Mouse (Mus musculus): ENCODE results near the gene Spire2. TPM values are rescaled to one million over a fixed set of nuclear protein-coding genes. Genes with fewer than 3 reads are reported as not detected.

Gene Spire2
- polyA plus RNA-seq, 1 experiment from 2014 or later: 1.4 TPM

DNA sequence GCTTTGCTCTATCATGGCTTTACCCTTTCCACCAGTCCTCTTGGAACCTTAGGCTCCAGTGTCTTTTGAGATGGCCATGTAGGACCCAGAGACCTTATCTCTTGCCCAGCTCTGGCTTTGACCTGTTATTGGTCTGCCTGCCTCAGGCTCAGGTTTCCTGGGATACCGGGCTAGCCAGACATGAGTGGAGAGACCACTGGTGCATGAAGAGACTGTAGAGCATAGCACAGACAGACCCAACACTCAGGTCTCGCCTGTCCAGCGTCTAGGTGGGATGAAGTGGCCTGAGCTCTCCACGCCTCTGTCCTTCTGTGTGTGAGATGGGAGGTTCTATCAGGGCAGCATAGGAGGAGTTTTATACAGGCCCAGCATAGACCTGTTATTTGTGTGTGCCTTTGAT is 16.6 kb downstream of the Spire2 start:
- Histone ChIP-seq H3K4me3 (replicated peaks) (no peak overlapping the region), H3K9ac (replicated peaks) (no peak overlapping the region), H3K9me3 (no peaks in the 10 kb centered on the region), H3K36me3 (no peaks in the 10 kb centered on the region), H3K4me1 (replicated peaks) (peaks cover 14% of the 10 kb centered on the region), H3K27ac (no peak overlapping the region), H3K27me3 (peaks cover 13% of the 10 kb centered on the region; the same call in 1 of the 2 replicates), H3K4me2 (no peak overlapping the region)
- WGBS: 83% methylated on average over 4 of the region's 4 CpGs
- ATAC-seq (ENCODE audit: insufficient number of reproducible peaks, insufficient read depth, low FRiP score, low TSS enrichment, low read depth): no peak

DNA sequence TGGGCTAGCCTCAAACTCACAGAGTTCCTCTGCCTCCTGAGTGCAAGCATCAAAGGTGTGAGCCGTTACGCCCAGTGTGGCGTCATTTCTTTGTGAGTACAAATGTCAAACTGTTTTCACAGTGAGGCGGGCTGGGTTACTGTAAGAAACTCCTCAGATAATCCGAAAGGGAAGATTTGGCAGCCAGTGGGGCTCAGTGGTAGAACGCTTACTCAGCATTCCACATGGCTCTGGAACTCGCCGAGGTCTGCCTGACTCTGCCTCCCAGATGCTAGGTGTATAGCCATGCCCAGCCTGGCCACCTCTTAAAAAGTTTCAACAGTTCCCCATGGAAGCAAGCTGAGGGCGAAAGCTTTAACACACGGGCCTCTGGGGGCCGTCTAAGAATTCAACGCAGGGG is 19.6 kb downstream of the Spire2 start:
- H3K9me3 ChIP-seq: no peaks in the 10 kb centered on the region
- H3K36me3 ChIP-seq: no peaks in the 10 kb centered on the region
- H3K9ac ChIP-seq (replicated peaks): no peak overlapping the region
- ATAC-seq (ENCODE audit: insufficient number of reproducible peaks, insufficient read depth, low FRiP score, low TSS enrichment, low read depth): no peak
- H3K4me1 ChIP-seq (replicated peaks): peaks cover 14% of the 10 kb centered on the region
- H3K4me3 ChIP-seq (replicated peaks): no peak overlapping the region
- WGBS: 85% methylated on average over 12 of the region's 12 CpGs
- H3K27ac ChIP-seq: no peak overlapping the region
- H3K27me3 ChIP-seq: peaks cover 17% of the 10 kb centered on the region; the same call in 1 of the 2 replicates
- no peak overlapping the region for H3K4me2 ChIP-seq

DNA sequence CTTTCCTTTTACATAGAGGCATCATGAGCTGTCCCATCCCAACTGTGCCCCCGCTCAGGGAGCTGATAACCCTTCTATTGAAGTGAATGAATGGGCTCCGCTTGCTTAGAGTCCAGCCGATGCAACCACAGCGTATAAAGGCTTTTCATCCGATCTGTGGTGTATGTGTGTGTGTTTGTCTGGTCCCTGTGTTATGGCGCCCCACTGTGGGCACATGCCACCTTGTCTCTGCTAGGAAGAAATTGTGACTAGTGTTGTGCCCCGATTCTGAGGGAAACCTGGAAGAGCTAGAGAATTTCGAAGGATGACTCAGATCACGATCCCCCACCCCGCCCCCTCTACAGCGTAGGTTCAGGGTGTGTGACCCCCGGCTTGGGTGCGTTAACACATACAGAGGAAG is 20.3 kb downstream of the Spire2 start:
- 71% methylated on average over 13 of the region's 13 CpGs for WGBS
- no peak overlapping the region for H3K9ac ChIP-seq (replicated peaks)
- no peaks in the 10 kb centered on the region for H3K36me3 ChIP-seq
- H3K27me3 ChIP-seq: peaks cover 17% of the 10 kb centered on the region; the same call in 1 of the 2 replicates
- H3K4me2 ChIP-seq: no peak overlapping the region
- no peak overlapping the region for H3K27ac ChIP-seq
- peaks cover 14% of the 10 kb centered on the region for H3K4me1 ChIP-seq (replicated peaks)
- no peaks in the 10 kb centered on the region for H3K9me3 ChIP-seq
- no peak for ATAC-seq (ENCODE audit: insufficient number of reproducible peaks, insufficient read depth, low FRiP score, low TSS enrichment, low read depth)
- H3K4me3 ChIP-seq (replicated peaks): no peak overlapping the region

DNA sequence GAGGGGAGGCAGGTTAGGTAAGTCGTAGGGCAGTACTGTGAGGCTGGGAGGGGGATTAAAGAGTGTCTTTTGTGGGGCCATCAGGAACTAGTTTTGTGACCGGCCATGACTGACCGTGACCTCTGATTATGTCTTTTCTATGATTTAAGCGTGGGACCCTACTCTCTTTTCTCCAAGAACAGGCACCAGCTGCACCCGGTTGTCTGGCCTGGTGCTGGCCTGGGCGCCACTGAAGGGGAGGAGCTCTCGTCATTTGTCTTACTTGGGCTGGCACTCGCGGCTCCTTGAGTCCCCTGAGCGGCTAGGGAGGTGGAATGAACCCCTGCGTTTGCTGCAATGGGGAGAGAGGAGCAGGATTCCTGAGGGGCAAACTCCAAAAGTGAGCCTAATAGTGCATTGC is 20.7 kb downstream of the Spire2 start:
- no peak overlapping the region for H3K4me2 ChIP-seq
- no peak overlapping the region for H3K9ac ChIP-seq (replicated peaks)
- H3K4me1 ChIP-seq (replicated peaks): peaks cover 11% of the 10 kb centered on the region
- H3K9me3 ChIP-seq: no peaks in the 10 kb centered on the region
- H3K27ac ChIP-seq: no peak overlapping the region
- ATAC-seq (ENCODE audit: insufficient number of reproducible peaks, insufficient read depth, low FRiP score, low TSS enrichment, low read depth): no peak
- peaks cover 17% of the 10 kb centered on the region; the same call in 1 of the 2 replicates for H3K27me3 ChIP-seq
- no peak overlapping the region for H3K4me3 ChIP-seq (replicated peaks)
- H3K36me3 ChIP-seq: no peaks in the 10 kb centered on the region
- WGBS: 41% methylated on average over 11 of the region's 11 CpGs

DNA sequence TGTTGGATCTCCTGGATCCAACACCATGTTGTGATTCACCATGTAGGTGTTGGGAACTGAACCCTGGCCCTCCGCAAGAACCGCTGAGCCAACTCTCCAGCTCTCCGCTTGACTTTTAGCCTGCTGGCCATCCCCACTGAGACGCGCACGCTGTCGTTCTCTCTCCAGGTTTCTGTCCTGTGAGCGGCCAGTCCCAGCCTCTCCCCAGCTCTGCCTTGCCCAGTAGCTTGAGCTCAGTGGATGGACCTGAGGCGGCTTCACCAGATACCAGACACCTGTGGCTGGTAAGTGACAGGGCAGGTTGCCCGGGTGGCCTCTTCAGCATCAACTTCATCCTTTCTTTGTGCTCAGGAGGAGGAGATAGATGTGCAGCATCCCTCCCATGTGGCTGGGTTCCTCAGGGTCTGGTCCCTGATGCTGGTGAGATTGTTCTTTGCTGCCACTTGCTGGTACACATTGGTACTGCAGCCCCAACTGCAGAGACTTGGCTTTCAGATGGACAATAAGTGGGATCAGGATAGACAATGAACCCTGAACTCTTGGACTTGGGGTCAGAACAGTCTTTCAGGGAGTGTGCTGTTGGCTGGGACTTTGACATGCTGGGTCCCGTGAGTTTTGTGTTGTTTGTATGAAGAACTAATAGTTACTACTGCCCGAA is 28.7 kb downstream of the Spire2 start:
- 44% methylated on average over 12 of the region's 12 CpGs for WGBS
- H3K27ac ChIP-seq: no peak overlapping the region
- no peaks in the 10 kb centered on the region for H3K36me3 ChIP-seq
- H3K9ac ChIP-seq (replicated peaks): no peak overlapping the region
- no peak for ATAC-seq (ENCODE audit: insufficient number of reproducible peaks, insufficient read depth, low FRiP score, low TSS enrichment, low read depth)
- H3K9me3 ChIP-seq: no peaks in the 10 kb centered on the region
- no peak overlapping the region for H3K4me3 ChIP-seq (replicated peaks)
- H3K4me1 ChIP-seq (replicated peaks): no peaks in the 10 kb centered on the region
- no peak overlapping the region for H3K4me2 ChIP-seq
- no peaks in the 10 kb centered on the region for H3K27me3 ChIP-seq

DNA sequence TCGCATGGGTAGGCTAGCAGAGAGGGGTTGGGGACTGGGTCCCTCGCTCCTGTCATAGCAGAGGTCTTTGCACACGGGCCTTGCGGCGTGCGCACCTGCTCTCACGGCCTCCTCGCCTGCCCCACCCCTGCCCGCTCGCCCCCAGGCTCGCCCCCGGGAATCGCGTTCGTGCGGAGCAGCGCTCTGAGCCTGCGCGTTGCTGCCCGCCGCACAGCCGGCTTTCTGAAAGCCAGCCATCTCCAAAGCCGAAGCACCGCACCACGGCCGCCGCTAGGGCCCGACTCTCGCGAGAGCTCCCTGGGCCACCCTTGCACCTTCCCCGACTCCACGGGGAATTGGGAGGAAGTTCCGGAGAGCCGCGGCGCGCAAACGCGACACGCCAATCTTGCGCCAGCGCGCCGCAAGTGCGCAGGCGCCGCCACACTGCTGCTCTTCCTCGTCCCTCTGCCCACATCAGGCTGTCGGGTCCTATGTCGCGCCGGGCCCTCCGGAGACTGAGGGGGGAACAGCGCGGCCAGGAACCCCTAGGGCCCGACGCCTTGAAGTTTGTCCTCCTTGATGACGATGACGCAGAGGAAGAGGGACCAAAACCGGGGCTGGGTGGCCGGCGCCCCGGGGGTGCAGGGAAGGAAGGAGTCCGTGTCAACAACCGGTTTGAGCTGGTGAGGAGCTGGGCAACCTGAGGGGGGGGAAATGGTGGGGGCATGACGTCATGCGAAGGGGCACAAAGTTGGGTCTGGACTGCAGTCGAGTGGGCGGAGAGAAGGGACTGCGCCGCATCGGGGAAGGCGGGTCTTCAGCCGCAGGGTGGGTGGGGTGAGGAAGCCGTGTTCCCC is 41.1 kb downstream of the Spire2 start, which contains the start of gene Tcf25:
Gene Tcf25, plus strand, starts transcription at position 351 of the 836 bp plus-strand sequence.
- Histone ChIP-seq H3K27me3 (no peaks in the 10 kb centered on the region), H3K9me3 (no peaks in the 10 kb centered on the region), H3K4me1 (replicated peaks) (peaks cover 15% of the 10 kb centered on the region), H3K36me3 (peaks cover 8% of the 10 kb centered on the region), H3K9ac (replicated peaks) (peak within 1 kb of the TSS; percentile 77), H3K4me2 (peak within 1 kb of the TSS; percentile 81), H3K27ac (peak within 1 kb of the TSS; percentile 97), H3K4me3 (replicated peaks) (peak within 1 kb of the TSS; percentile 71)
- WGBS: under 1% methylated on average over 75 of the region's 75 CpGs
- peak; percentile 88 for ATAC-seq (ENCODE audit: insufficient number of reproducible peaks, insufficient read depth, low FRiP score, low TSS enrichment, low read depth)

DNA sequence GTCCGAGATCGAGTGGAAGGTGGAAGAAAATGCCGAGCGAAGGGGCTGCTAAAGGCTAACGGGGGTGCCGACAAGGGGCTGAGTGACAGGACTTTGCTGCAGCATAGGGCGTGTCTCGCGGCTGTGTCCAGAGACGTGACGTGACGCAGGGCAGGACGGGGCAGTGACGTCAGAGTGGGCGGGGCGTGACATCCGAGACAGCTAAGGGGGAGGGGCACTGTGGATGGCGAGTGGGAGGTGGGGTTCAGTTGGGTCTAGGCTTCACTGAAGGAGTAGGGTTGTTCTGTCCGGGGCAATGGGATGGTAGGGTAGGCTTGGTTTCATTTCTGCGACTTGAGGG is 41.7 kb downstream of the Spire2 start:
- Histone ChIP-seq H3K36me3 (peaks cover 8% of the 10 kb centered on the region), H3K9me3 (no peaks in the 10 kb centered on the region)

DNA sequence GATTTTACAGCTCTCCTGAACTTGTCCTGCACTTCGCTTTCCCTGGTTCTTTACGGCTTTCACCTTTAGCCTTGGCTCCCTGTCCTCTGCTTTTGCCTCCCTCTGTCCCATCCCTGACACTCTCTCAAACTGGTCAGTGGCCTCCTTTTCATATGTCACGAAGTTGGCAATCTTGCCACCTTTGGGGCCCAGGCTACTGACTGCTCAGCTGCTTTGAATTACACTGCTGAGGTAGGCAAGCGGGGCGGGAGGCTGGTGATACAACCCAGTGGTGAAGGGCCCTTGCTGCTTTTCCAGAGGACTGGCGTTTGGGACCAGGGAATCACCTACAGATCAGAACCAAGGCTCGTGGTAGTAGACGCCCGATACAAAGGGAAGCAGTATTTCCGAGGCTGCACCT is 43.2 kb downstream of the Spire2 start:
- H3K9me3 ChIP-seq: no peaks in the 10 kb centered on the region
- H3K27me3 ChIP-seq: no peaks in the 10 kb centered on the region
- H3K36me3 ChIP-seq: peaks cover 8% of the 10 kb centered on the region
- H3K4me3 ChIP-seq (replicated peaks): no peak overlapping the region
- H3K4me1 ChIP-seq (replicated peaks): peaks cover 15% of the 10 kb centered on the region
- H3K4me2 ChIP-seq: no peak overlapping the region
- no peak for ATAC-seq (ENCODE audit: insufficient number of reproducible peaks, insufficient read depth, low FRiP score, low TSS enrichment, low read depth)
- no peak overlapping the region for H3K9ac ChIP-seq (replicated peaks)
- H3K27ac ChIP-seq: no peak overlapping the region
- WGBS: 78% methylated on average over 10 of the region's 10 CpGs

More for the DNA sequence above, 41.7 kb downstream of the Spire2 start:
- H3K27me3 ChIP-seq: no peaks in the 10 kb centered on the region
- H3K4me1 ChIP-seq (replicated peaks): peaks cover 15% of the 10 kb centered on the region
- peak overlapping the region; percentile 97 for H3K27ac ChIP-seq
- ATAC-seq (ENCODE audit: insufficient number of reproducible peaks, insufficient read depth, low FRiP score, low TSS enrichment, low read depth): peak; percentile 81
- peak overlapping the region; percentile 81 for H3K4me2 ChIP-seq
- H3K9ac ChIP-seq (replicated peaks): peak overlapping the region; percentile 77
- under 1% methylated on average over 20 of the region's 20 CpGs for WGBS
- peak overlapping the region; percentile 71 for H3K4me3 ChIP-seq (replicated peaks)

DNA sequence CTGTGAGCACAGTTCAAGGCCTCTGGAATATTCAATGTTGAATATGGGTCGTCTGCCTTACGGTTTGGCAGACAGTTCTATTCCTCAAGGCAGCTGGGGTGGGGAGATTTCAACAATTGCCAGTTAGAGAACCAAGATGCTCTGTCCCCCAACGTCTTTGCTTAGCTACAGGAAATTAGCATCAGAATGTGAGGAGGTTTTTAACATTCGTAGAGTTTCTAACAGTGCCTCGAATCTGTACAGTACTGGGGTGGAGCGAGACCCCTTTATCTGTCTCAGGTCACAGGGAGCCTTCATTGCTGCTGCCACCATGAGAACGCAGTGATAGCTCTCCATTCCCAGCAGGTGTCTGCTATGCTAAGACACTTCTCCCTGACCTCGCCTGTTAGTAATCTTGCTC is 43.6 kb downstream of the Spire2 start:
- H3K9me3 ChIP-seq: no peaks in the 10 kb centered on the region
- ATAC-seq (ENCODE audit: insufficient number of reproducible peaks, insufficient read depth, low FRiP score, low TSS enrichment, low read depth): no peak
- H3K4me2 ChIP-seq: no peak overlapping the region
- 76% methylated on average over 8 of the region's 8 CpGs for WGBS
- H3K27me3 ChIP-seq: no peaks in the 10 kb centered on the region
- H3K4me1 ChIP-seq (replicated peaks): peaks cover 15% of the 10 kb centered on the region
- H3K27ac ChIP-seq: no peak overlapping the region
- H3K4me3 ChIP-seq (replicated peaks): no peak overlapping the region
- H3K36me3 ChIP-seq: peaks cover 12% of the 10 kb centered on the region
- no peak overlapping the region for H3K9ac ChIP-seq (replicated peaks)

DNA sequence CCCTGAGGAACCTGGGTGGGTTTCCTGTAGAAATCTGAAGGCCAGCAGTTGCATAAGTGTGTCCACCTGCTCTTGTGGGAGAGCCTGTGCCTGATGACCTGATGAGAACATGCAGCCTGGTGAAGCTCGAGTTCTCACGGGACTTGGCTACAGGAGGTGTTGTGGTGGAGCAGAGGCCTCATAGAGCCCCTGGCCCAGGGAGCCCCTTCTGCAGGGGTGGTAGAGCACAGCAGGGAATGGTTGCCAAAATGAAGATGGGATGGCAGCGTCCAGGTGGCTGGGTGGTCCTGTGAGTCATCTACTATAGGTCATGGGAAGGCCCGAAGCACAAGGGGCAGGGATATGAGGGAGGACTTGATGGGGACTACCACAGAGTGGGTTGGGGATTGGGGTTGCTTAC is 49.2 kb downstream of the Spire2 start:
- no peak for ATAC-seq (ENCODE audit: insufficient number of reproducible peaks, insufficient read depth, low FRiP score, low TSS enrichment, low read depth)
- no peaks in the 10 kb centered on the region for H3K27me3 ChIP-seq
- H3K27ac ChIP-seq: no peak overlapping the region
- H3K4me3 ChIP-seq (replicated peaks): no peak overlapping the region
- H3K4me2 ChIP-seq: no peak overlapping the region
- no peaks in the 10 kb centered on the region for H3K9me3 ChIP-seq
- H3K36me3 ChIP-seq: peaks cover 64% of the 10 kb centered on the region
- WGBS: 96% methylated on average over 4 of the region's 4 CpGs
- no peak overlapping the region for H3K9ac ChIP-seq (replicated peaks)
- no peaks in the 10 kb centered on the region for H3K4me1 ChIP-seq (replicated peaks)

DNA sequence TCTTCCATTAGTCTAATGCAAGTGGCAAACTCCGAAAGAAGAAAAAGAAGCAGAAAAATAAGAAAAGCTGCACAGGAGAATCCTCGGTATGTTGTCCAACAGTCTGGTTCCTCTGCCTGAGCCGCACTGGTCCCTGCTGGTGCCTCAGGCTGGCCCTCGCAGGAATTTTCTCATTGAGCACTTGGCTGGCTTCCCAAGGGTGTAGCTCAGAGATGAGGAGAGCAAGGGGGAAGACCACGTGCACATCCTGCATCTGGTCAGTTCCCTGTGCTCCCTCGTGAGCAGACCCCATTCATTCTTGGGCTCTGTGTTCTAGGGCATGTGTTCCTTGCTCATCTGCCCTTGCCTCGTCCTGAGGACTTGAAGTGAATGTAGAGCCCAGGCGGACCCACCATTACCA is 50.0 kb downstream of the Spire2 start:
- 92% methylated on average over 8 of the region's 8 CpGs for WGBS
- Histone ChIP-seq H3K27ac (no peak overlapping the region), H3K36me3 (peaks cover 68% of the 10 kb centered on the region), H3K9me3 (no peaks in the 10 kb centered on the region), H3K4me1 (replicated peaks) (no peaks in the 10 kb centered on the region), H3K4me3 (replicated peaks) (no peak overlapping the region), H3K27me3 (no peaks in the 10 kb centered on the region), H3K9ac (replicated peaks) (no peak overlapping the region), H3K4me2 (no peak overlapping the region)
- no peak for ATAC-seq (ENCODE audit: insufficient number of reproducible peaks, insufficient read depth, low FRiP score, low TSS enrichment, low read depth)
